Mouse (Mus musculus) limb, embryonic 15.5 days (tissue): Measurements from ENCODE around the gene Sycp2l. TPM values are rescaled to one million over a fixed set of nuclear protein-coding genes. Genes with fewer than 3 reads are reported as not detected.
"Not testable (repeated sequence)": the region's sequence is repeated elsewhere in the genome, so short reads cannot be mapped to it uniquely, and the experiment has no call there.

Experiments
- ATAC-seq: fragments of 200-750 bp; cut with Nextera tagmentation; 2 replicates; pipeline ENCODE4 v1.8.0; 2017; ENCODE audit warnings: low read depth, moderate TSS enrichment; ENCODE audit not compliant: insufficient number of reproducible peaks, low FRiP score, low TSS enrichment
- H3K27ac ChIP-seq: fragments of 300-500 bp; sonication (generic); 2 replicates; pipeline ENCODE4 v1.5.1; 2015; ENCODE audit warnings: moderate library complexity, mild to moderate bottlenecking, inconsistent platforms
- H3K27me3 ChIP-seq: fragments of 300-500 bp; sonication (generic); 2 replicates; pipeline ENCODE4 v1.6.1; 2015; ENCODE audit warnings: inconsistent platforms
- H3K36me3 ChIP-seq: fragments of 300-500 bp; sonication (generic); 2 replicates; pipeline ENCODE4 v1.6.1; 2015; ENCODE audit warnings: inconsistent platforms
- H3K4me1 ChIP-seq: fragments of 300-500 bp; sonication (generic); 2 replicates; pipeline ENCODE4 v1.6.1; 2015; ENCODE audit warnings: inconsistent platforms
- H3K4me2 ChIP-seq: fragments of 300-500 bp; sonication (generic); 2 replicates; pipeline ENCODE4 v1.6.1; 2015; ENCODE audit warnings: mild to moderate bottlenecking, inconsistent platforms
- H3K4me3 ChIP-seq: fragments of 300-500 bp; sonication (generic); 2 replicates; pipeline ENCODE4 v1.5.1; 2015; ENCODE audit warnings: mild to moderate bottlenecking, inconsistent platforms
- H3K9ac ChIP-seq: fragments of 300-500 bp; sonication (generic); 2 replicates; pipeline ENCODE4 v1.6.1; 2015; ENCODE audit warnings: inconsistent platforms
- H3K9me3 ChIP-seq: fragments of 300-500 bp; sonication (generic); 2 replicates; pipeline ENCODE4 v1.6.1; 2016; ENCODE audit warnings: inconsistent platforms
- WGBS: fragments of 180-500 bp; shearing (Covaris S2); methylation state at CpG from one replicate; pipeline ENCODE4 v1.1.7; 2015; 5-methylcytosine and 5-hydroxymethylcytosine counted together
- polyA plus RNA-seq: library from polyadenylated mRNA; unstranded; fragments of >200 nt; fragmentation: Nextera tagmentation; extraction: Ambion mirVana; gene quantifications from 2 replicates; pipeline ENCODE4 v1.2.1, GENCODE M21; 2015

The Sycp2l gene
- polyA plus RNA-seq, 1 experiment from 2014 or later, result not detected

- H3K36me3 ChIP-seq, result no peaks in the 10 kb centered on the region
- 80% methylated on average over 8 of the region's 8 CpGs for WGBS
Measured at GRCm38 (mm10) chr13:41129061-41129460, 15.0 kb downstream of the Sycp2l start.

GRCm38 (mm10) chr13:41134901-41135300, 20.8 kb downstream of the Sycp2l start:
- no peaks in the 10 kb centered on the region for H3K27me3 ChIP-seq
- H3K4me1 ChIP-seq, result no peaks in the 10 kb centered on the region
- H3K9me3 ChIP-seq, result no peaks in the 10 kb centered on the region
- no peak overlapping the region for H3K4me2 ChIP-seq
- WGBS, result 5% methylated on average over 6 of the region's 6 CpGs
- H3K9ac ChIP-seq, result no peak overlapping the region
- H3K36me3 ChIP-seq, result no peaks in the 10 kb centered on the region
- ATAC-seq, result no peak
- H3K4me3 ChIP-seq, result no peak overlapping the region
- H3K27ac ChIP-seq, result no peak overlapping the region

More at GRCm38 (mm10) chr13:41129061-41129460, 15.0 kb downstream of the Sycp2l start:
- Histone ChIP-seq H3K27ac (no peak overlapping the region), H3K9ac (no peak overlapping the region), H3K27me3 (no peaks in the 10 kb centered on the region), H3K9me3 (no peaks in the 10 kb centered on the region), H3K4me2 (no peak overlapping the region), H3K4me1 (no peaks in the 10 kb centered on the region), H3K4me3 (no peak overlapping the region)
- no peak for ATAC-seq

GRCm38 (mm10) chr13:41145433-41145970, 31.4 kb downstream of the Sycp2l start:
- no peak for ATAC-seq
- WGBS, result 77% methylated on average over 6 of the region's 6 CpGs
- H3K9ac ChIP-seq, result no peak overlapping the region
- no peak overlapping the region for H3K4me2 ChIP-seq
- no peak overlapping the region for H3K4me3 ChIP-seq
- H3K27me3 ChIP-seq, result no peaks in the 10 kb centered on the region
- no peaks in the 10 kb centered on the region for H3K4me1 ChIP-seq
- H3K9me3 ChIP-seq, result no peaks in the 10 kb centered on the region
- no peak overlapping the region for H3K27ac ChIP-seq
- no peaks in the 10 kb centered on the region for H3K36me3 ChIP-seq

- 71% methylated on average over 10 of the region's 10 CpGs for WGBS
- no peak overlapping the region for H3K27ac ChIP-seq
- no peaks in the 10 kb centered on the region for H3K36me3 ChIP-seq
- no peak for ATAC-seq
- H3K4me2 ChIP-seq, result no peak overlapping the region
- no peak overlapping the region for H3K9ac ChIP-seq
- H3K4me3 ChIP-seq, result no peak overlapping the region
- no peaks in the 10 kb centered on the region for H3K27me3 ChIP-seq
- no peaks in the 10 kb centered on the region for H3K4me1 ChIP-seq
- H3K9me3 ChIP-seq, result no peaks in the 10 kb centered on the region
Measured at GRCm38 (mm10) chr13:41146271-41146670, 32.2 kb downstream of the Sycp2l start.

- Histone ChIP-seq H3K4me2 (no peak overlapping the region), H3K36me3 (no peaks in the 10 kb centered on the region), H3K4me3 (no peak overlapping the region), H3K4me1 (no peaks in the 10 kb centered on the region), H3K9ac (no peak overlapping the region), H3K9me3 (no peaks in the 10 kb centered on the region), H3K27me3 (no peaks in the 10 kb centered on the region), H3K27ac (no peak overlapping the region)
- no peak for ATAC-seq
- WGBS, result 84% methylated on average over 11 of the region's 11 CpGs
Measured at GRCm38 (mm10) chr13:41153146-41153545, 39.0 kb downstream of the Sycp2l start.

GRCm38 (mm10) chr13:41158426-41158825, 44.3 kb downstream of the Sycp2l start:
- WGBS, result 64% methylated on average over 5 of the region's 5 CpGs
- Histone ChIP-seq H3K27ac (no peak overlapping the region), H3K9me3 (no peaks in the 10 kb centered on the region), H3K9ac (no peak overlapping the region), H3K27me3 (no peaks in the 10 kb centered on the region), H3K4me2 (no peak overlapping the region), H3K4me3 (no peak overlapping the region), H3K36me3 (no peaks in the 10 kb centered on the region), H3K4me1 (no peaks in the 10 kb centered on the region)
- no peak for ATAC-seq

- Histone ChIP-seq H3K27ac (no peak overlapping the region), H3K36me3 (no peaks in the 10 kb centered on the region), H3K27me3 (no peaks in the 10 kb centered on the region), H3K4me1 (no peaks in the 10 kb centered on the region), H3K9ac (no peak overlapping the region), H3K4me2 (no peak overlapping the region), H3K4me3 (no peak overlapping the region), H3K9me3 (no peaks in the 10 kb centered on the region)
- 76% methylated on average over 6 of the region's 6 CpGs for WGBS
- no peak for ATAC-seq
Measured at GRCm38 (mm10) chr13:41187886-41188285, 73.8 kb downstream of the Sycp2l start.

- Histone ChIP-seq H3K27ac (no peak overlapping the region), H3K4me1 (no peaks in the 10 kb centered on the region), H3K9me3 (no peaks in the 10 kb centered on the region), H3K4me3 (no peak overlapping the region), H3K36me3 (no peaks in the 10 kb centered on the region), H3K27me3 (peaks cover 10% of the 10 kb centered on the region; the same call in 1 of the 2 replicates), H3K9ac (no peak overlapping the region), H3K4me2 (no peak overlapping the region)
- no peak for ATAC-seq
- 64% methylated on average over 3 of the region's 3 CpGs for WGBS
Measured at GRCm38 (mm10) chr13:41195640-41196333, 81.7 kb downstream of the Sycp2l start.

- ATAC-seq, result no peak
- Histone ChIP-seq H3K4me2 (no peak overlapping the region), H3K36me3 (no peaks in the 10 kb centered on the region), H3K4me3 (no peak overlapping the region), H3K27me3 (peaks cover 11% of the 10 kb centered on the region; the same call in 1 of the 2 replicates), H3K27ac (no peak overlapping the region), H3K9ac (no peak overlapping the region), H3K9me3 (no peaks in the 10 kb centered on the region), H3K4me1 (peaks cover 9% of the 10 kb centered on the region; the same call in 1 of the 2 replicates)
- WGBS, result 62% methylated on average over 2 of the region's 2 CpGs
Measured at GRCm38 (mm10) chr13:41200861-41201260, 86.8 kb downstream of the Sycp2l start.

GRCm38 (mm10) chr13:41203289-41203688, 89.2 kb downstream of the Sycp2l start:
- H3K36me3 ChIP-seq, result no peaks in the 10 kb centered on the region
- no peak overlapping the region for H3K9ac ChIP-seq
- no peak for ATAC-seq
- no peak overlapping the region for H3K4me2 ChIP-seq
- no peaks in the 10 kb centered on the region for H3K9me3 ChIP-seq
- H3K27ac ChIP-seq, result no peak overlapping the region
- no peak overlapping the region for H3K4me3 ChIP-seq
- H3K4me1 ChIP-seq, result peaks cover 9% of the 10 kb centered on the region; the same call in 1 of the 2 replicates
- WGBS, result 27% methylated on average over 7 of the region's 7 CpGs
- peaks cover 14% of the 10 kb centered on the region; the same call in 1 of the 2 replicates for H3K27me3 ChIP-seq

GRCm38 (mm10) chr13:41203691-41204090, 89.6 kb downstream of the Sycp2l start:
- H3K9ac ChIP-seq, result no peak overlapping the region
- peaks cover 9% of the 10 kb centered on the region; the same call in 1 of the 2 replicates for H3K4me1 ChIP-seq
- no peak overlapping the region for H3K27ac ChIP-seq
- H3K4me3 ChIP-seq, result no peak overlapping the region
- ATAC-seq, result no peak
- H3K36me3 ChIP-seq, result no peaks in the 10 kb centered on the region
- WGBS, result 68% methylated on average over 9 of the region's 9 CpGs
- H3K4me2 ChIP-seq, result no peak overlapping the region
- peaks cover 14% of the 10 kb centered on the region; the same call in 1 of the 2 replicates for H3K27me3 ChIP-seq
- no peaks in the 10 kb centered on the region for H3K9me3 ChIP-seq

- H3K4me1 ChIP-seq, H3K4me2 ChIP-seq, H3K4me3 ChIP-seq, H3K27me3 ChIP-seq, H3K36me3 ChIP-seq, H3K9ac ChIP-seq, H3K9me3 ChIP-seq, ATAC-seq, H3K27ac ChIP-seq: not testable (repeated sequence)
Measured at GRCm38 (mm10) chr13:41205568-41205967, 91.5 kb downstream of the Sycp2l start.
